Mouse (Mus musculus): Measurements from ENCODE around the gene Hnrnpa1.
"Not testable (repeated sequence)": the region's sequence is repeated elsewhere in the genome, so short reads cannot be mapped to it uniquely, and the experiment has no call there.

Hnrnpa1 gene

GRCm38 (mm10) chr15:103239685-103240159 lies 510 bp upstream of the Hnrnpa1 start, which contains the start of gene Cbx5:
Gene Cbx5, minus strand, starts transcription at chr15:103239816.
- in situ Hi-C loops (cut with MboI; ENCODE audit: unreplicated experiment in 2 of 2) = no loop called here

GRCm38 (mm10) chr15:103241071-103242018 lies 1.1 kb downstream of the Hnrnpa1 start:
- in situ Hi-C loops (cut with MboI; ENCODE audit: unreplicated experiment in 2 of 2) = not testable (repeated sequence)

GRCm38 (mm10) chr15:103242885-103243284 lies 2.7 kb downstream of the Hnrnpa1 start:
- in situ Hi-C loops (cut with MboI; ENCODE audit: unreplicated experiment in 2 of 2) = no loop called here

GRCm38 (mm10) chr15:103245616-103246015 lies 5.4 kb downstream of the Hnrnpa1 start:
- in situ Hi-C loops (cut with MboI; ENCODE audit: unreplicated experiment in 2 of 2) = loop anchor here in 1 of 2 experiments (5.0 kb wide), 1 partner anchor 37 kb away; no protein-coding TSS in a partner anchor

GRCm38 (mm10) chr15:103247078-103247781 lies 7.0 kb downstream of the Hnrnpa1 start:
- in situ Hi-C loops (cut with MboI; ENCODE audit: unreplicated experiment in 2 of 2) = loop anchor here in 1 of 2 experiments (5.0 kb wide), 1 partner anchor 35 kb away; no protein-coding TSS in a partner anchor

GRCm38 (mm10) chr15:103247782-103248400 lies 7.7 kb downstream of the Hnrnpa1 start:
- in situ Hi-C loops (cut with MboI; ENCODE audit: unreplicated experiment in 2 of 2) = loop anchor here in 1 of 2 experiments (5.0 kb wide), 1 partner anchor 34 kb away; no protein-coding TSS in a partner anchor

GRCm38 (mm10) chr15:103248401-103249313 lies 8.4 kb downstream of the Hnrnpa1 start:
- in situ Hi-C loops (cut with MboI; ENCODE audit: unreplicated experiment in 2 of 2) = loop anchor here in 1 of 2 experiments (5.0 kb wide), 1 partner anchor 34 kb away; no protein-coding TSS in a partner anchor

- in situ Hi-C loops (cut with MboI; ENCODE audit: unreplicated experiment in 2 of 2) = loop anchor here in 1 of 2 experiments (5.0 kb wide), 1 partner anchor 33 kb away; no protein-coding TSS in a partner anchor
Measured at GRCm38 (mm10) chr15:103249511-103249910, 9.3 kb downstream of the Hnrnpa1 start.

- in situ Hi-C loops (cut with MboI; ENCODE audit: unreplicated experiment in 2 of 2) = no loop called here
Measured at GRCm38 (mm10) chr15:103250195-103250740, 10.0 kb downstream of the Hnrnpa1 start.

GRCm38 (mm10) chr15:103251595-103251994 lies 11.4 kb downstream of the Hnrnpa1 start:
- in situ Hi-C loops (cut with MboI; ENCODE audit: unreplicated experiment in 2 of 2) = no loop called here

GRCm38 (mm10) chr15:103252660-103253059 lies 12.4 kb downstream of the Hnrnpa1 start:
- in situ Hi-C loops (cut with MboI; ENCODE audit: unreplicated experiment in 2 of 2) = no loop called here

GRCm38 (mm10) chr15:103253352-103253751 lies 13.1 kb downstream of the Hnrnpa1 start:
- in situ Hi-C loops (cut with MboI; ENCODE audit: unreplicated experiment in 2 of 2) = no loop called here

- in situ Hi-C loops (cut with MboI; ENCODE audit: unreplicated experiment in 2 of 2) = no loop called here
Measured at GRCm38 (mm10) chr15:103255169-103255568, 14.9 kb downstream of the Hnrnpa1 start.

- in situ Hi-C loops (cut with MboI; ENCODE audit: unreplicated experiment in 2 of 2) = no loop called here
Measured at GRCm38 (mm10) chr15:103256210-103256986, 16.2 kb downstream of the Hnrnpa1 start.

- in situ Hi-C loops (cut with MboI; ENCODE audit: unreplicated experiment in 2 of 2) = no loop called here
Measured at GRCm38 (mm10) chr15:103257790-103258728, 17.8 kb downstream of the Hnrnpa1 start, which contains the start of gene Nfe2. Gene Nfe2, minus strand, starts transcription at chr15:103258403.

- in situ Hi-C loops (cut with MboI; ENCODE audit: unreplicated experiment in 2 of 2) = no loop called here
Measured at GRCm38 (mm10) chr15:103259162-103259561, 18.9 kb downstream of the Hnrnpa1 start.

GRCm38 (mm10) chr15:103259989-103260388 lies 19.8 kb downstream of the Hnrnpa1 start:
- in situ Hi-C loops (cut with MboI; ENCODE audit: unreplicated experiment in 2 of 2) = no loop called here
